Mouse (Mus musculus) G1E (cell line): Measurements from ENCODE around the gene Galnt14. TPM values are rescaled to one million over a fixed set of nuclear protein-coding genes. Genes with fewer than 3 reads are reported as not detected.

Experiments
- ATAC-seq: 2 replicates; pipeline ENCODE4 v1.8.0; 2016; ENCODE audit warnings: mild to moderate bottlenecking; ENCODE audit not compliant: insufficient number of reproducible peaks, poor library complexity, low FRiP score, severe bottlenecking; ENCODE audit errors: extremely low read depth
- DNase-seq: peaks from one replicate; pipeline ENCODE4 v3.0.0; 2012; ENCODE audit warnings: low spot score
- H3K27me3 ChIP-seq: 2 replicates; pipeline ENCODE4 v1.6.1; 2012; ENCODE audit warnings: mild to moderate bottlenecking, low read length, inconsistent platforms; ENCODE audit not compliant: insufficient read depth
- H3K36me3 ChIP-seq: replicated peaks from 2 replicates; pipeline ENCODE3; 2012; ENCODE audit warnings: mild to moderate bottlenecking, inconsistent platforms
- H3K4me1 ChIP-seq: 2 replicates; pipeline ENCODE4 v1.6.1; 2012; ENCODE audit warnings: low read depth, low read length, inconsistent platforms, mixed read lengths; ENCODE audit not compliant: insufficient read depth
- H3K4me3 ChIP-seq: 2 replicates; pipeline ENCODE4 v1.5.1; 2012; ENCODE audit warnings: low read depth, mild to moderate bottlenecking, inconsistent platforms, low read length, moderate library complexity, mixed read lengths
- H3K9me3 ChIP-seq: replicated peaks from 2 replicates; pipeline ENCODE4 v1.6.1; 2012; ENCODE audit warnings: inconsistent platforms
- CTCF ChIP-seq: IDR thresholded peaks from 2 replicates; pipeline ENCODE4 v1.5.1; 2012; ENCODE audit warnings: low read depth, low read length, inconsistent platforms, mixed read lengths
- GATA1 ChIP-seq: IDR thresholded peaks from 2 replicates; pipeline ENCODE4 v1.6.1; 2012; ENCODE audit warnings: borderline replicate concordance, low read length, inconsistent platforms, mixed read lengths
- GATA2 ChIP-seq: IDR thresholded peaks from 2 replicates; pipeline ENCODE4 v1.6.1; 2012; ENCODE audit warnings: low read depth, low read length, inconsistent platforms, borderline replicate concordance
- POLR2AphosphoS5 ChIP-seq: IDR thresholded peaks from 2 replicates; pipeline ENCODE4 v1.6.1; 2012; ENCODE audit warnings: low read depth, low read length, inconsistent platforms; ENCODE audit not compliant: insufficient replicate concordance
- TAL1 ChIP-seq: conservative IDR thresholded peaks from 2 replicates; pipeline ENCODE4 v1.6.1; 2012; ENCODE audit warnings: low read depth, low read length, inconsistent platforms, mixed read lengths
- polyA plus RNA-seq: library from polyadenylated mRNA; stranded (reverse); fragments of >175 nt; gene quantifications from 2 replicates; pipeline ENCODE4 v1.2.3, GENCODE M21; 2012
- total RNA-seq, 2 experiments: library from RNA; stranded (forward) in 1 of 2; stranded (reverse) in 1 of 2; fragments of 200-1000 nt in 1 of 2; fragments of >200 nt in 1 of 2; fragmentation: Nextera tagmentation in 1 of 2; gene quantifications; 2 replicates each; pipeline ENCODE4 v1.2.3; 2014 to 2017

Galnt14 gene
- total and polyA plus RNA-seq, 3 experiments = 0.05 TPM; not detected in 2

DNA sequence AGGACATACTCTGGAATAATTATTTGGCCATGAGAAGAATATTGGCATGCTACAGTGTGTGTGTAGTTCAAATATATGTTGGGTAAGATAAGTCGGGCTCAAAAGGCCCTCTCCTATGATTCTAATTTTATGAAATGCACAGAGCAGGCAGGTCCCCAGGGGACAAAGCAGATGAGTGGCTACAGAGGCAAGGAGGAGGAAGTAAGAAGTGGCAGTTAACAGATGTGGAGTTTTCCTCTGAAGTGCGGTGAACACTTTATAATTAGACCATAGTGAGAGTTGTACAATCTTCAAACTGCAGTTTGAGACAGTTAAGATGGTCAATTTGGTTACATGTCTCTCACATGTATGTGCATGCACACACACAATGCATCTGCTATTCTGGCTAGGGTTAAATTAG, 178.4 kb downstream of the Galnt14 start:
- TF ChIP-seq GATA2 (no peak), CTCF (no peak), GATA1 (no peak), TAL1 (no peak), POLR2AphosphoS5 (no peak)
- Histone ChIP-seq H3K36me3 (no peaks in the 10 kb centered on the region), H3K4me3 (no peak overlapping the region), H3K27me3 (no peaks in the 10 kb centered on the region), H3K9me3 (peaks cover 63% of the 10 kb centered on the region), H3K4me1 (no peaks in the 10 kb centered on the region)
- DNase-seq (no peak), ATAC-seq (no peak)

DNA sequence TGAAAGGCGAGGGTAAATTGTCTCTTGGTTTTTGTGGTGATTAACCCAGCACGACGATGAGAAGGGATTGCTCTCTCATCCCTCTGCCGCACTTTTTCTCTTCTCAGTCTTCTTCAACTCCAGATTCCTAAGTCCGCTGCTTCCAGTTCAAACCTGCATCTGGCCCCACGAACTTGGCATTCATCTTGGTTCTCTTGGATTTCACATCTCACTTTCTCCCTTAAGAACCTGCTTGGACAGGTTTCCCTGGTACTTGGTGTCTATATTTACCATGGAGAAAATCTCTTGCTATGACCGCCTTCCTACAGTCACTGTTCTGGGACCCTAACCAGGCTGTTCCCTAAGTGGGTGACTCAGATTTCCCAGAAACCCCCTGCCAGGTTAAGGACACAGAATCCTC, 188.1 kb downstream of the Galnt14 start:
- Histone ChIP-seq H3K4me1 (no peaks in the 10 kb centered on the region), H3K36me3 (no peaks in the 10 kb centered on the region), H3K9me3 (peaks cover 63% of the 10 kb centered on the region), H3K27me3 (no peaks in the 10 kb centered on the region), H3K4me3 (no peak overlapping the region)
- DNase-seq (no peak), ATAC-seq (no peak)
- TF ChIP-seq TAL1 (no peak), POLR2AphosphoS5 (no peak), GATA1 (no peak), GATA2 (no peak), CTCF (no peak)

DNA sequence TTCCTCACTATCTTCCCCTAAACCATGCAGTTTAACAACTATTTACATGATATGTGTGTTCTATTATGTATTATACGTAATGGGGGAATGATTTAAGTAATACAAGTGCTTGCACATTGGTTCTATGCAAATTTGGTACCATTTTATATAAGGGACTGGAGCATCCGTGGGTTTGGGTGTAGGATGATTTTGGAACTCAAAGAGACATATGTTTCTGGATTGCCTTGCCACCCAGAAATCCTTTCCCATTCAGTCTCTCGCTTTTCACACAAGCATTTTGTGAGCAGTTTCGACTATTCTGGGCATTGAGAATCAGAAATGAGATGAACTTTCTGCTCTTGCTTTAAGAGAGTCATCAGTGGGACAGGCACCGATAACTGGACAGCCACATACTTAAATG, 190.9 kb downstream of the Galnt14 start:
- TF ChIP-seq TAL1 (no peak), POLR2AphosphoS5 (no peak), GATA1 (no peak), GATA2 (no peak), CTCF (no peak)
- no peak for ATAC-seq
- Histone ChIP-seq H3K36me3 (no peaks in the 10 kb centered on the region), H3K27me3 (no peaks in the 10 kb centered on the region), H3K4me1 (no peaks in the 10 kb centered on the region), H3K4me3 (no peak overlapping the region), H3K9me3 (peaks cover 74% of the 10 kb centered on the region)
- no peak for DNase-seq

DNA sequence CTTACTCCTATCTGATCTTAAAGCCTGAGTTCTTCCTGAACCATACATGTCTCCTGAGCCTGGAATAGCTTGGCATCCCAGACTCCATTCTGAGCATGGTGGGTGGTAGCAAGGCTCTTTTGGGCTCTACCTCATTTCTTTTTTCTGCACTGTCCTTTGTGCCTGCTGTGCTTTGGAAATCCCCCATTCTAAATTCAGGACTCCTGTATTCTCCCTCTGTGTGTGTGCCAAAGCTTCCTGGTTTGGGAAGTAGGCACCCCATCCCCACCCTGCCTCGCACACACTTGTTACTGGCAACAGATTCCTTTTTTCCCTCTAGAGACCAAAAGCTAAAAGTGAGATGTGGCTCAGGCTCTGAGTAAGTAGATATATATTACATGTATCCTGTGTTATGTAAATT, 191.9 kb downstream of the Galnt14 start:
- TF ChIP-seq POLR2AphosphoS5 (no peak), GATA1 (no peak)
- ATAC-seq = no peak

DNA sequence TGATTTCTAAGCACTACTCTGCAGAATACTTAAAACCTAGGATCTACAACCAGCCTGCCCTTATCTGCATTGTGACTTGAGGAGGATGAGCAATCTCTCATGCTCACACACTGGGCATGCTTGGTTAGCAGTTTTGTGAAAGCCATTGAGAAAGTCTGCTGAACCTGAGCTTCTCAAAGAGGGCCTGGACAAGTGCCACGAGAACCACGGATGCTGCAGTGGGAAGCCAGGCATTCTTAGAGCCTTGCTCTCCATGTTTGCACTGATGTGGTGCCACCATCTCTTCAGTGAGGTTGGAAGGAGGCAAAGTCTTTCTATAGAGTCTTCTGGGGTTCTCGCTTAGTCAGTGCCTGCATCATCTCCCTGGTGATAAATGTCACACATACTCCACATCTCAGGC, 194.7 kb downstream of the Galnt14 start:
- TF ChIP-seq TAL1 (no peak), CTCF (no peak), GATA2 (no peak), POLR2AphosphoS5 (no peak), GATA1 (no peak)
- no peak for ATAC-seq
- no peaks in the 10 kb centered on the region for H3K27me3 ChIP-seq
- DNase-seq = no peak
- peaks cover 62% of the 10 kb centered on the region for H3K9me3 ChIP-seq
- no peak overlapping the region for H3K4me3 ChIP-seq
- no peaks in the 10 kb centered on the region for H3K4me1 ChIP-seq
- H3K36me3 ChIP-seq = no peaks in the 10 kb centered on the region

More for the DNA sequence above, 191.9 kb downstream of the Galnt14 start:
- H3K9me3 ChIP-seq = peaks cover 69% of the 10 kb centered on the region
- H3K4me3 ChIP-seq = no peak overlapping the region
- no peaks in the 10 kb centered on the region for H3K4me1 ChIP-seq
- DNase-seq = no peak
- no peaks in the 10 kb centered on the region for H3K36me3 ChIP-seq
- H3K27me3 ChIP-seq = no peaks in the 10 kb centered on the region

DNA sequence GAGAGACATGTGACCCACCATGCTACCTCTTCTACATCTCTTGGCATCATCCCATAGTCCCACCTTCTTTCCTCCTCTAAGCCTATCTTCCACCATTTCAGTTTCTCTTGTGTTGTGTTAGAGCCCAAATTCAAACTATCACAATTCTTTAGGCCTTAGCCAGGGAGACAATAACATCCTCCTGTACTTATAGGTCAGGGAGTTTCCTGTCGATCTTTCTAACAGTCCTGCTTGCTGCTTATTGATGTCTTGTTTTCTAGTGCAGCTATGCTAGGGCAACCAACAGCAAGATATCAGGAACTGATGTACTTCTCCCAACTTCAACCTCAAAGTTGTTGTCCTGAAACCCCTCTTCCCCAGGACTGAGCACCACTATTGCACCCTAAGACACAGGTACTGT, 195.4 kb downstream of the Galnt14 start:
- Histone ChIP-seq H3K4me1 (no peaks in the 10 kb centered on the region), H3K27me3 (no peaks in the 10 kb centered on the region), H3K9me3 (peaks cover 64% of the 10 kb centered on the region), H3K36me3 (no peaks in the 10 kb centered on the region), H3K4me3 (no peak overlapping the region)
- ATAC-seq (no peak), DNase-seq (no peak)
- TF ChIP-seq TAL1 = no peak
- TF ChIP-seq GATA2 = no peak
- TF ChIP-seq CTCF = no peak
- no peak for TF ChIP-seq POLR2AphosphoS5
- no peak for TF ChIP-seq GATA1

DNA sequence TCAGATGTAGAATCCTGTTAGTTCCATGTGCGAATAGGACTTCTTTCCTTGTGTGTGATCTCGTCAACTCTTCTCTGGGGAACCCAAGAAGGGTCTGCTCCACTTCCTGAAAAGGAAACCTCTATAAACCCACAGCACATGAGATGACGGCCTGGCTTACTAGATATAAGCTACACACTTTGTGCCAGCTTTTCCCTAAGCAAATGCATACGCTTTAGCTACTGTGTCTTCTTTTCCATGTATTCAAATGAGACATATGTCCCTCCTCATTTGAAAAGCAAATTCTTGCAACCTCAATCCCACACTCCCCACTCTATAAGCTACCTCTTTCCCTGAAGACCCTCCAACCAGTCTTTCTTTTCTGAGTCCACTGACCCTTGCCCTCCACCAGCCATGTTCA, 196.0 kb downstream of the Galnt14 start:
- no peaks in the 10 kb centered on the region for H3K4me1 ChIP-seq
- no peak overlapping the region for H3K4me3 ChIP-seq
- no peak for DNase-seq
- H3K9me3 ChIP-seq = peaks cover 64% of the 10 kb centered on the region
- H3K36me3 ChIP-seq = no peaks in the 10 kb centered on the region
- ATAC-seq = no peak
- no peaks in the 10 kb centered on the region for H3K27me3 ChIP-seq
- TF ChIP-seq POLR2AphosphoS5 (no peak), TAL1 (no peak), GATA2 (no peak)
